Mouse (Mus musculus) ES-E14 (cell line): Measurements from ENCODE around the gene Nrn1. TPM values are rescaled to one million over a fixed set of nuclear protein-coding genes. Genes with fewer than 3 reads are reported as not detected.

Experiments used
- DNase-seq: peaks from one replicate; pipeline ENCODE4 v3.0.0-alpha.2; 2013; ENCODE audit warnings: low read depth, low spot score
- H3K27ac ChIP-seq: 2 replicates; pipeline ENCODE4 v1.5.1; 2012; ENCODE audit warnings: low read depth, mild to moderate bottlenecking, low read length, moderate library complexity, mixed read lengths; ENCODE audit not compliant: poor library complexity, insufficient read depth, severe bottlenecking
- H3K36me3 ChIP-seq: 2 replicates; pipeline ENCODE4 v1.6.1; 2012; ENCODE audit warnings: mild to moderate bottlenecking, low read length, moderate library complexity, mixed read lengths; ENCODE audit not compliant: control insufficient read depth, poor library complexity, insufficient read depth, severe bottlenecking
- H3K4me1 ChIP-seq, 2 experiments: fragments of 150-350 bp in 1 of 2; sonication (generic) in 1 of 2; 2 replicates each; pipeline ENCODE4 v1.6.1; 2012; ENCODE audit warnings: low read length in 2 of 2, mild to moderate bottlenecking in 1 of 2, mixed read lengths in 1 of 2; ENCODE audit not compliant: control insufficient read depth in 2 of 2, insufficient read depth in 2 of 2, poor library complexity in 1 of 2
- H3K4me3 ChIP-seq, 2 experiments: fragments of 150-350 bp in 1 of 2; sonication (generic) in 1 of 2; 2 replicates each; pipeline ENCODE4 v1.5.1; 2012; ENCODE audit warnings: low read length in 2 of 2, low read depth in 1 of 2, mild to moderate bottlenecking in 1 of 2, mixed read lengths in 1 of 2; ENCODE audit not compliant: insufficient read depth in 1 of 2, poor library complexity in 1 of 2, severe bottlenecking in 1 of 2
- H3K9ac ChIP-seq: 2 replicates; pipeline ENCODE4 v1.6.1; 2012; ENCODE audit warnings: low read depth, mild to moderate bottlenecking, low read length, mixed read lengths; ENCODE audit not compliant: poor library complexity, insufficient read depth, severe bottlenecking
- H3K9me3 ChIP-seq: fragments of 150-350 bp; sonication (generic); 2 replicates; pipeline ENCODE4 v1.6.1; 2012; ENCODE audit warnings: low read depth, mild to moderate bottlenecking, low read length; ENCODE audit not compliant: control insufficient read depth, insufficient read depth
- CHD2 ChIP-seq: IDR thresholded peaks from 2 replicates; pipeline ENCODE4 v1.6.1; 2014; ENCODE audit warnings: mild to moderate bottlenecking, low read depth, low read length, inconsistent platforms
- HCFC1 ChIP-seq: IDR thresholded peaks from 2 replicates; pipeline ENCODE4 v1.6.1; 2012; ENCODE audit warnings: low read length, inconsistent platforms, borderline replicate concordance; ENCODE audit not compliant: insufficient read depth
- MAFK ChIP-seq: IDR thresholded peaks from 2 replicates; pipeline ENCODE4 v1.6.1; 2014; ENCODE audit warnings: mild to moderate bottlenecking, low read depth, low read length, inconsistent platforms; ENCODE audit not compliant: insufficient read depth
- ZC3H11A ChIP-seq: IDR thresholded peaks from 2 replicates; pipeline ENCODE4 v1.6.1; 2012; ENCODE audit warnings: low read depth, mild to moderate bottlenecking, inconsistent platforms, low read length, borderline replicate concordance
- ZNF384 ChIP-seq: IDR thresholded peaks from 2 replicates; pipeline ENCODE4 v1.6.1; 2012; ENCODE audit warnings: low read depth, low read length, inconsistent platforms
- in situ Hi-C, 2 experiments: fragments of 600-800 bp; cut with MboI; formaldehyde crosslinking; loops; one replicate each; pipeline ENCODE4 v1.15.1; 2025; ENCODE audit warnings: low sequenced_read_pairs in 2 of 2, inconsistent platforms in 1 of 2; ENCODE audit not compliant: unreplicated experiment in 2 of 2
- total RNA-seq: library from RNA; depleted of rRNA; stranded (reverse); fragments of 300-350 nt; gene quantifications from 2 replicates; pipeline ENCODE4 v1.2.3, GENCODE M21; 2012

The Nrn1 gene
- total RNA-seq, 1 experiment: 0.27 TPM

DNA sequence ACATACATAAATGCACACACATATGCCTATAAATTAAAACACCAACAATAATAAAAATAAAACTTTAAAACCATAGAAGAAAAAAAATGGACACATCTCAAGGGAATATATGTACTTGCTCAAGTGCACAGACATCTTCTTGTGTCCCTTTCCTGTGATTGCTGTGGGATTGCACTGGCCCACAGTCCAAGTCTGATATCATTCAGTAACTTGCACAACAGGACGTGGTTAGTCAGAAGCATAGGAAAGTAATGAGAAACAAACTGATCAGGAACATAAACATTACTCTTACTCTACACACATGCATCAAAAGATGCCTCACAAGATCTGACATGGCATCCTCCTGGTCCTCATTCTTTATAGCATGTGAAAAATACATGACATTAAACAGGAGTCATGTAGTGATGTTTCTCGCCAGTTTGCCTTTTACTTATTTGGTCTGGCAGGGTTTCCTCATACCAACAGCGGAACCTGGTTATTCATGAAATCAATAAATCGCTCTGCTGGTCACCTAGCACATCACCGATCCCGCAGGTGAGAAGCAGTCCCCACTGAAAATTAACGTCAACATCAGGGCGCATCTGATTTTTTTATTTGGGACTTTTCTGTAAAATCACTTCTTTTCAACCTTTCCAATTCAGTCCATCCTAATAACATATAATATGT, 54.1 kb downstream of the Nrn1 start:
- TF ChIP-seq HCFC1 (no peak), CHD2 (no peak), MAFK (no peak), ZC3H11A (no peak), ZNF384 (no peak)
- no peaks in the 10 kb centered on the region for H3K9me3 ChIP-seq
- no peaks in the 10 kb centered on the region for H3K36me3 ChIP-seq
- no peak for DNase-seq
- H3K4me3 ChIP-seq: no peak overlapping the region
- H3K27ac ChIP-seq: no peak overlapping the region
- no peak overlapping the region for H3K9ac ChIP-seq
- no peaks in the 10 kb centered on the region for H3K4me1 ChIP-seq
- in situ Hi-C loops: no loop called here

DNA sequence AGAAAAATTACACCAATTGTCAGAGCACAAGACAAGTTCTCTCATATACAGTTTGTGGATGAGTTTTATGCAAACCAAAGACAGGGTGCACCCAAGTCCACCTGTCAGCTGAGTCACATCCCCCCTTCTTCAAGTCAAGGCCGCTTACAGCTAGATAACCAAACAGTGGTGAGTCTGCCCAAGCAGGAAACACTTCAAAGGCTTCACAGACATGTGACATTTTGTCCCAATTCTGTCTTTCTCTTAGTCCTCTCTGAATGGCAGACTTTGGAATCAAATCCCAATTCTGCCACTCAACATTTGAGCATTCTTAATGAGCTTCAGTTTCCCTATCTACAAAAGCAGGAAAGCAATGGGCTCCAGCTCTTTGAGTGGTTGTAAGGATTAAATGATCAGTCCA, 55.6 kb downstream of the Nrn1 start:
- in situ Hi-C loops: no loop called here
- Histone ChIP-seq H3K36me3 (no peaks in the 10 kb centered on the region), H3K9ac (no peak overlapping the region), H3K4me1 (no peaks in the 10 kb centered on the region), H3K4me3 (no peak overlapping the region), H3K27ac (no peak overlapping the region), H3K9me3 (no peaks in the 10 kb centered on the region)
- TF ChIP-seq MAFK (no peak), ZC3H11A (no peak), ZNF384 (no peak), HCFC1 (no peak), CHD2 (no peak)
- DNase-seq: no peak
